Mouse (Mus musculus): ENCODE data around the gene Klrb1b. TPM values are rescaled to one million over a fixed set of nuclear protein-coding genes. Genes with fewer than 3 reads are reported as not detected.

Klrb1b gene
- 0.06 and 0.12 TPM in 2 replicates for polyA plus RNA-seq (2012; rRNA removed)

DNA sequence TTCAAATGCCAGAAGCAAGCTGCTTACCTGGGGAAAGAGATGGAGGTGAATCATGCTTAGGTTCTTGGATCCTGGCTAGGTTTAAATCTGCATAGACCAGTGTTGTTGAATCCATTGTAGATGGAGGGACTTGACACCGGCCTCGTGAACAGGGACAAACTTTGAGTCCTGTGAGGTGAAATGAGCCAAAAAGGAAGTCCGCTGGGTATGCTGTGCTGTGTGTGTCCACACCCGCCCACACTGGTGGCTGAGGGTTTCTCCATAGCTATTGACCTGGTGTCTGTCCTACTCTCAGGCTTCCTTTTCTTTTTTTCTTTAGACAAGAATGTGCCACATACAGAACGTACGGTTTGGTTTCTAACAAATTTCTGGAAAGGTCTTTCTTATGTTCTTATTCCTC lies at the start of gene Klrb1b, which contains the start of gene Gm44511:
Klrb1b (minus strand) TSS at position 200 of the 400 bp plus-strand sequence.
Gm44511 (minus strand) TSS at position 184 of the 400 bp plus-strand sequence.

DNA sequence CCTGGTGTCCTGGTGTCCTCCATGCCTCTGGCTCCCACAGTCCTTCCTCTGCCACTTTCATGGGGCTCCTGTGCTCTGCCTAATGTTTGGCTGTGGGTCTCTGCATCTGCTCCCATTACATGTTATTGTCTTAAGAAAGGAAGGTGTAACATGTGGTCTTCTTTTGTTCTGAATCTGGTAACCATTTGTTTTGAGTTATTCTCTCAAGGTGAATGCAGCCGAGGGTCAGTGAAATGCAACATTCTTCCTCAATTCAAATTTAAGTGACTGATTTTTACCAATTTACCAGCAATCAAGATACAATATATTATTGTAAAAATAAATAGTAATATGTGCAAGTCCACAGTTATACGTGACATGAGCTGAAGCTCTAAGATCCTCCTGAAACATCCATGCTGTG lies 37.0 kb downstream of the Klrb1b start, which contains the start of gene Klrb1c:
Klrb1c (minus strand) TSS at position 101 of the 400 bp plus-strand sequence.

Other genes starting within 250 kb of the Klrb1b start
- gene A2ml1, start 244.7 kb downstream of the Klrb1b start, polyA plus RNA-seq (2012; rRNA removed) = 8.4 and 8.9 TPM in 2 replicates
- gene Klrb1a, start 202.8 kb downstream of the Klrb1b start, polyA plus RNA-seq (2012; rRNA removed) = 0.09 TPM in 2 replicates
- gene Clec2h, start 163.9 kb downstream of the Klrb1b start, polyA plus RNA-seq (2012; rRNA removed) = 0.06 and 0.10 TPM in 2 replicates
- 0.02 TPM in 1 of 2 replicates, not detected in the other for gene Klrb1, start 103.3 kb downstream of the Klrb1b start, polyA plus RNA-seq (2012; rRNA removed)
- 0.07 and 0.16 TPM in 2 replicates for gene Klrb1c, start 37.1 kb downstream of the Klrb1b start, polyA plus RNA-seq (2012; rRNA removed)
- 0.10 TPM in 1 of 2 replicates, not detected in the other for gene Gm44511, start within 50 bp of the Klrb1b start, polyA plus RNA-seq (2012; rRNA removed)
- 0.15 and 0.18 TPM in 2 replicates for gene Clec2i, start 61.3 kb upstream of the Klrb1b start, polyA plus RNA-seq (2012; rRNA removed)
- 4.4 and 6.1 TPM in 2 replicates for gene BC035044, start 64.8 kb upstream of the Klrb1b start, polyA plus RNA-seq (2012; rRNA removed)
- not detected in 2 replicates for gene Clec2g, start 108.0 kb upstream of the Klrb1b start, polyA plus RNA-seq (2012; rRNA removed)
- gene Klrb1f, start 219.6 kb upstream of the Klrb1b start, polyA plus RNA-seq (2012; rRNA removed) = 0.21 and 0.40 TPM in 2 replicates

Measured in liver, embryonic 14 days (tissue).